Mouse (Mus musculus) urinary bladder, postnatal 4 days (tissue): ENCODE measurements around the gene Ddx17.

ENCODE experiments used
- DNase-seq, 2 experiments: peaks; one replicate each; pipeline ENCODE4 v3.0.0; 2021 to 2022; ENCODE audit warnings: low spot score in 2 of 2

Gene Ddx17

DNA sequence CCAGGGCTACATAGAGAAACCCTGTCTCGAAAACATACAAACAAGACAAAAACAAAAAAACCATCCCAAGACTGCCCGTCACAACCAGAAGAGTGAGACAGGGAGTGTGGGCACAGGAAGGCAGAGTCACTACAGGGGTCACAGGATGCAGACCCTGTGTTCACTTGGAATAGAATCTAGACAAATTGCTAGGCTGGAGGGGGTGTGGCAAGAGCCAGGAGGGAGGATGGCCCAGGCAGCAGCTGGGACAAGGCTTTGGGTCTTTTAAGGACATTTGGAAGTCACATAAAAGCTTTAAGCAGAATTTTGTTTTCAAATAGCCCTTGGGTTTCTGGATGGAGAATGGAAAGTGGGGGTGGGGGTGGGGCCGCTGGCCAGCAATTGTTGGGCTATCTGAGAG, 28.0 kb downstream of the Ddx17 start:
- DNase-seq, result no peak

DNA sequence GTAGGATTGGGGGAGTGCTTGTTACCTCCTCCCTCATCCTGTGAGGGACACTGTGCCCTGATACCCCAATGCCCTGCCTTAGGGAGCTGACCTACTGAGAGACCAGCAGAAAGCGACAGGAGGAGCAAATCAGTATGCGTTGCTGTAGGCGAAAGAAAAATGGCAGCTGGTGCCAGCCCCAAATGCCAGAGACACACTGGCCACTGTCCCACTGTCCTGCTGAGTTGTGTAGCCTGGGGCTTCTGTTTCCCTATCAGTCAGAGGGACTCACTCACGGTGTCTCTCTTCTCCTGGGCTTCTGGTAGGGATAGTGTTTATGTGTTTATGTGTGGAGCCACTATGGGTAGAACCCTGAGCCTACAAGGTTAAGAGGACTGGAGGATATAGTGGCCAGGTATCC, 28.8 kb downstream of the Ddx17 start:
- no peak for DNase-seq

DNA sequence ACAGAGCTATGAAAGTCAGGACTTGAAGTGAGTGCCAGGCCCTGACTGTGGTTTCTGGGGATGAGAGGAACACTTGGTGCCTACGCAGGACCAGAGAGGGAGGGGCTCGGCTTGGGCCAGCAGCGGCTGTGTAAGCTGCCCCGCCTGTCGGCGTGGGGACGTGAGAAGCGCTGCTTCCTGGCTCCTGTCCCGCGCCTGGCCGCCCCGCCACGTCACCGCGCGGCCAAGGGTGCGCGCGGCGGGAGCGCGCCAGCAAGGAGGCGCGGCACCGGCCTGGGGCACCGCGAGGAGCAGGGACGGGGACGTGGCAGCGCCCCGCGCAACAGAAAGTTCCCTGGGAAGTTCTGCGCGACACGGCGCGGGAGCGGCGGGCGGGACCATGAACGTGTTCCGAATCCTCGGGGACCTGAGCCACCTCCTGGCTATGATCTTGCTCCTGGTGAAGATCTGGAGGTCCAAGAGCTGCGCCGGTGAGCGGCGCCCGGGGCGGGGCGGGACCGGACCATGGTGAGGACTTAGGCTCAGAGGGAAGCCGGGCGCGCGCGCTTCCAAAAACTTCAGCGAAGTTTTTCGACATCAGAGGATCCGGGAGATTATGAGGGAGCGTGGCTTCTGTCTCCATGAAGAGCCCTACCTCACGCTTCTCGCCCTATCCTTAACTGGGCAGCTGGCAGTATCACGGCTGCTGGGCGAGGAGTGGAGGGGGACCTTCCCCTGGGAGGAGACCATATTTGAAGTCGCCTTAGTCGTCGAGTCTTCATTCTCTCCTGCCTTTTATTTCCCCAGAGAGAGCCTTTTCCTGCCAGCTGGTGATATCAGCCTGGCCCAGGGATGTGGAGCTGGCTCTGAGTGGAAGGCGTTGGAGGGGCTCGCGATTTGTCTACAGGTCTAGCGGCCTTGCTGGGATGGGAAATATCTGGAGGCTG, 30.1 kb downstream of the Ddx17 start, which contains the start of gene Kdelr3:
TSS of gene Kdelr3 (plus strand) at position 241 of the 926 bp plus-strand sequence.
- peak; percentile 84 to 85 for DNase-seq

DNA sequence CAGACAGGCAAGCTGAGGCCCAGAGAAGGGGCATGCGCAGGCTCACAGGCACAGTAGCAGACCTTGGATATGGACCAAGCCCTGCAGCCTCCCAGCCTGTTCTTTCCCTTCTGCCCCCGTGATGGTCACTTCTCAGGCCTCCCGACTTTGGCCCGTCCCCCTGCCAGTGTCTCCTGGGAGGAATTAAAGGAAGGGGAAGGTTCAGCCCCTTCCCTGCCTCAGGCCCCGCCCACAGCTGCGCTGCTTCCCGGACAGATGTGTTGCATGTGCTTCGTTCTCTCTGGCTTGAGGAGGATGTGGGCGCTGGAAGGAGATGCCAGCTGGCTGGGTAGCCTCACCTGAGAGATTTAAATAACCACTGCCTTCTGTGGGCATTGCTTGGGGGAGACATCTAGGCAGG, 32.6 kb downstream of the Ddx17 start:
- peak in 1 of 2 experiments; percentile 54 for DNase-seq

- DNase-seq, result peak; percentile 80 to 91
Observed at GRCm38 (mm10) chr15:79511553-79512320, 34.8 kb downstream of the Ddx17 start.

DNA sequence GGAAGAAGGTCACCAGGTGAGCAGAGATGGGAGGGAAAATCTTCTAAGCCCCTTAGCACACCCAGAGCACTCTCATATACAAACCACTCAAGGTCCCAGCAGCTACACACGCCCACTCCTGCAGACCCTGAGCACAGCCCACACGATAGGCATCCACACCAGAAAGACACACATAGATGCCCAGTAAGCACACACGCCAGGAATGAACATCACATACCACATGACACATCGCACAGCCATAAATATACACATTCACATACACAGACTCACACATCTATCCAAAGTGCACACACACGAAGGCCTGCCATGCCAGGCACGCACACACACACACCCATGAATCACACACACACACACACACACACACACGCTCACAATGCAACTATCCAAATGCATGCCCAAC, 36.1 kb downstream of the Ddx17 start:
- no peak for DNase-seq

DNA sequence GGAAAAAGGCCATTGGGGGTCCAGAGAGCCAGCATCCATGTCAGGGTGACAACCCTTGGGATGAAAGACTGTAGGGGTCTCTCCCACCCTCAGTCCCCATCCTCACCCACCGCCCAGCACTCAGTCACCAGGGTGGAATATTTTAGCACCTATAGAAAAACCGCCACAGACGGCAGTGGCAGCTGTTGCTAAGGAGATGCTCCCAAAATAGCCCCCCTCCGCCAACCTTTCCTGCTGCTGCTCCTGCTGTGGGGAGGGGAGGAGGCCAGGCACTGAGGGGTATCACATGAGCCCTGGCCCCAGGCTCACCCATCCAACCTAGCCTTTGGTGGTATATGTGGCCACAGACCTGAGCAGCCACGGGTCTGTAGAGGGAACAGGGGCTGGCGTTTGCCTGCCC, 36.5 kb downstream of the Ddx17 start:
- no peak for DNase-seq

DNA sequence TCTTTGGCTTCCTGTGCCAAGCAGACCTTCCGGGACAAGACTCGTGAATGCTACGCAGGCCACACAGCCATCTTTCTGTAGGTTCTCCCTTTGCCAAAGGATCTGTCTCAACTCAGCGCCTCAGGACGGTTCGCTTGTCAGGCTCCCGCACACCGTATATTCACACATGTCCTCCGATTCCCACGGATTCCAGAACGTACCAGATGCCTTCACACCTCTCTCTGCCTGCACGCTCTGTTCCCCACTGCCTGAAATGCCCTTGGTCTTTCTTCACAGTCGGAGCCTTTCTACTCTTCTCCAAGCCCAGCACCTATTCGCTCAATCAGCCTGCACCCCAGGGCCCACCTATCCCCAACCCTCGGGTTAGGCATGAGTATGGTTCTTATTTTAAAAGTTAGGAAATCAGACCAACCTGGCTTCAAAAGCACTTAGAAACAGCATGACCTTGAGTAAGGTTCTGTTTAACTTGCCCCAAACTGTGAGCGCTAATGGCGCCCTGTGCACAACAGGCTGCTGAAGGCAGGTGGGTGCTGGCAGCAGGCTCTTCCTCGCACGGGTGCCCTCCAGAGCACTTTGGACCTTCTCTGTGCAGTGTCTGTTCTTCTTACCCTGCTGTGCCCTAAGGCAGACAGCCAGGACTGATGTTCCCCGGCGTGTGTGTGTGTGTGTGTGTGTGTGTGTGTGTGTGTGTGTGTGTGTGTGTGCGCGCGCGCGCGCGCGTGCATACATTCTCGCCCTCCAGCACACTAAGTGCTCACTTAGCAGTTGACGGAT, 39.3 kb downstream of the Ddx17 start:
- DNase-seq, result no peak

GRCm38 (mm10) chr15:79506460-79506859, 40.1 kb downstream of the Ddx17 start:
- DNase-seq, result no peak

DNA sequence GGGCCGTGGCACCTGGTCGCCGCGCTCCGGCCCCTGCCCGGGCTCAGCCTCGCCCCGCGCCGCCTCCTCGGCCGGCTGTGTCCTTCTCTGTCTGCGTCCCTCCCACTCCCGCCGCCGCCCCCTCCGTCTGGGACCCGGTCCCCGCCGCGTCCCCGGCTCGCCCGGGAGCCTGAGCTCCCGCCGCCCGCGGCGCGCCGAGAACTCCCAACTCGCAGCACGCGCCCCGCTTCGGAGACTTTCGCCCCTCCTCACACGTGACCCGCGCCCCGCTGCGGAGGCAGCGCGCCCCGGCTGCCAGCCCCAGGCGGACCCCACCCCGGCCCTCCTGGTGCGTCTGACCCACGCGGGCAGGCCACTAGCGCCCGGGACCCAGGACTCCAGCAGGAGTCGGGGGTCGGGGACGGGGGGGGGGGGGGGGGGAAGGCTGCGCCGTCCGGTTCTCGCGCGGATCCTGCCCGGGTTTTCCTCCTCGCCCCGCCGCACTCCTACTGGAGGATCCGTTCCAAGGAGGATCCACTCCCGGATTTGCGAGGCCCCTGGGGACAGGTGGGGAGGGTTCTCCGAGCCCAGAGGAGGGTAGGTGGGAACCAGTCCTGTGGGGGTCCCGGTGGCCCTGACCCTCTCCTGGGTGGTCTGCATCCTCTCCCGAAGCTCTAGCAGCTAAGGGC, 40.8 kb downstream of the Ddx17 start:
- DNase-seq, result peak; percentile 48 to 70

- no peak for DNase-seq
Observed at GRCm38 (mm10) chr15:79504707-79505452, 41.7 kb downstream of the Ddx17 start, which contains the start of gene Kcnj4. Gene Kcnj4, minus strand, starts transcription at chr15:79505241.

DNA sequence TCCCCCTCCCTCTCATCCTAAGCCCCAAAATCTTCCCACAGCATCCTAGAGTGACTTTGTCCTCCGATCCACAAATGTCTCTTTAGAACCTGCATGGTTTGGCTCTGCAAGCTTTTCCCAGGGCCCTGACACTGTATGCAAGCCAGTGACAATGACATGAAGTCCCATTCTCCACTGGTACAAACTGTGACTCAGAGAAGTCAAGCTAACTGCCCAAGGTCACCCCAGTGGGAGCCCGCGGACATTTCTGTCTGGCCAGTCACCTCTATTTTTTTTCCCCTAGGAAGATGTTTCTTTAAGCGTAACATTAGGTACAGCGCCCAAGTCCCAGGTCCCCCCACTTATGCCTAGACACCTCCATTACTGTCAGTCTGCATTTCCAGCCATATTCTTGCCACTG, 43.1 kb downstream of the Ddx17 start:
- no peak for DNase-seq

- DNase-seq, result no peak
Observed at GRCm38 (mm10) chr15:79502891-79503341, 43.6 kb downstream of the Ddx17 start.

GRCm38 (mm10) chr15:79500110-79500509, 46.4 kb downstream of the Ddx17 start:
- no peak for DNase-seq

- DNase-seq, result no peak
Observed at GRCm38 (mm10) chr15:79493527-79493926, 53.0 kb downstream of the Ddx17 start.

DNA sequence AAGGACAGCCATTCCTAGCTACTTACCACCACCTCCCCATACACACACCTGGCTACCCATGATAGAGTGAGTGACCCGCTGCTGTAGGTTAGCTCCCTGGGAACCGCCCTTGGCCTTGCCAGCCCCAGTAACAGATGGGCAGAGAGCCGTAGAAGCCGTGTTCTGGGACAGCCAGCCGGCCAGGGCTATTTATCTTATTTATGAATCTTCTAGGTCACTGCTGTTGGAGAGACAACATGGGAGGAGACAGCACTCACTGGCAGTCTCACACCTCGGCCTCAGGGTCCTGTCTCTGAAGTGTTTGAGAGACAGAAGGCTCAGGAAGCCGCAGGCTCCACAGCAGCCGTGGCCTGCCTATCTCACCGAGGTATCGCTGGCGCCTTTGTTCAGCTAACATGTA, 57.1 kb downstream of the Ddx17 start:
- no peak for DNase-seq

DNA sequence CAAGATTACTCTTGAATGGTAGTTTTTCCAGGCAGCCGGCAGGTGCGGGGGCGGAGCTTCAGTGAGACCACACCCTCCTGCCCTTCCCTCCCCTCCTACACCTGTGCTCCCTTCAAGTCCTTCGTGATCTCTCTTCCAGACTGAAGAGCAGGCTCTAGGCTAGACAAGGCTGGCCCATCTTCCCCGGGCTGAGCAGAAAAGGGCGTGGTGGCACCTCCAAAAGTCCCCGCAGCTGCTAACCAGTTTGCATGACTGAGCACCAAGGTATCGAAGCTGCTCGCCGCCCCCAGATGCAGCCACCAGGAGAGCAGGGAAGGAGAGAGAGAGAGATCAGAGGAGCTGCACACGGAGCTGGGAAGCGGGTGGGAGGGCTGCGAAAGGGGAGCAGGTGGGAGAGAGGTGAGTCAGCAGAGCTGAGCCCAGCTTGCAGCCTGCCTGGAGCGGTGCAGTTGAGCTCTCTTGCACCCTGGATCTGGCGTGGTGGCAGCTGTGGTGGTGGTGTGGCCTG, 65.3 kb downstream of the Ddx17 start:
- DNase-seq, result no peak
